Mouse (Mus musculus): Measurements from ENCODE around the gene Supt6.

Supt6 gene

DNA sequence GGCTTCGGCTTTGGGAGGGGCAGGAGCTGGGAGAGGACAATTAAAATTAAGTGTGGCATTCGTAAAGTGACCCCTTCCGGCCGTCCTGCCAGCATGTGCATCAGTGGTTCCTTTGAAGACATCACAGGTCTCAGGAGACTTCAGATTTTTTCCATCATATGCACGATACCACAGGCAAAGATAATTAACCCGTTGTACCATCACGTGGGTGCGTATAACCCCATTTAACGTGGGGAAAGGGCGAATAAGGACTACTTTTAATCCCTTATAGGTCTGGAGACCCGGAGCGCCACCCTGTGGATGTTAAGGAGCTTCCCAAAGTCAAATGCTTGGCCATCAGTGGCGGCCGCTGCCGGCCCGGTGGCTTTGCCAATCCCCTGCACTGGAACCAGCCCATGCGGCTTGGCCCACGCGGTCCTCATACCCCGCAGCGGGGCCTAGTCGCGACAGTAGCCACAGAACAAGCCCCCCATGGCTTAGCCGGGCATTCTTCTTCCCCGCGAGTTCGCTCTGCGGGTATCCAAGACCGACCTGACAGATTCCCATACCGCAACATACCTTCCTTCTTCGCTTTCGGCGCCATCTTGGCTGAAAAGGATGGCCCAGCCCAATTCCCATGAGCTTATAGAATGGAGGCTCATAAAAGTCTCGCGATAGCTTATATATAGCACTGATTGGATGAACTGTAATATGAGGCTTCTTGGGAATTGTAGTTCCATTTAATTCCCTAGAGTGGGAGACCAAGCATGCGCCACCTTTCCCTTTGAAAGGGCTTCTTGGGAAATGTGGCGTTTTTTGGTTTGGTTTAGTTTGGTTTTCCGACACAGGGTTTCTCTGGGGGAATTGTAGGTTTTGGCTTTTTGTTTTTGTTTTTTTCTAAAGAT is 62.6 kb downstream of the Supt6 start, which contains the start of gene Rpl23a:
Rpl23a (minus strand) TSS at position 624 of the 884 bp plus-strand sequence.
- peak; percentile 91 for DNase-seq (ENCODE audit: extremely low spot score)

GRCm38 (mm10) chr11:78182450-78182849 is 63.3 kb downstream of the Supt6 start:
- DNase-seq (ENCODE audit: extremely low spot score): no peak

DNA sequence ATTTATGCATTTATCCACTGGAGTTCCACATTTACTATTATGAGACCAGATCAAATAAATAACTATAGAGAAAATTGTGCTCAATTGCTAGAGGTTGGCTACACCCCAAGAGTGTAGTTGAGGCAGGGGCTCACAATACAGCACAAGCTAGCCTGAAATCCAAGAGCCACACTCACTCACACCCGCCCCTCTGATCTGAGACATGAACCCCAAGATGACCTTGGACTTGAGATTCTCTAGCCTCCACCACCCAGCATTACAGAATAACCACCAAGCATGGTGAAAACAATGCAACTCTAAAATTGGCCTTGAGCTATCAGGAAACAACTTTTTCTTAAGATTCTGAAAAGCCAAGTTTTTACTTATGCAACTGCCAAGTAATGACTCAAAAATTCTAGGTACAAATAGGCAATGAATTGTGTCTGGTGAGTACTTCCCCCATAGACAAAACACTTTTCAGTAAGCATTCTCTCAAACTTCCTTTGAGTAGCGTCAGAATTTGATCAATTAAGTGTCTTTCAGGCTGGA is 63.9 kb downstream of the Supt6 start:
- DNase-seq (ENCODE audit: extremely low spot score): no peak

DNA sequence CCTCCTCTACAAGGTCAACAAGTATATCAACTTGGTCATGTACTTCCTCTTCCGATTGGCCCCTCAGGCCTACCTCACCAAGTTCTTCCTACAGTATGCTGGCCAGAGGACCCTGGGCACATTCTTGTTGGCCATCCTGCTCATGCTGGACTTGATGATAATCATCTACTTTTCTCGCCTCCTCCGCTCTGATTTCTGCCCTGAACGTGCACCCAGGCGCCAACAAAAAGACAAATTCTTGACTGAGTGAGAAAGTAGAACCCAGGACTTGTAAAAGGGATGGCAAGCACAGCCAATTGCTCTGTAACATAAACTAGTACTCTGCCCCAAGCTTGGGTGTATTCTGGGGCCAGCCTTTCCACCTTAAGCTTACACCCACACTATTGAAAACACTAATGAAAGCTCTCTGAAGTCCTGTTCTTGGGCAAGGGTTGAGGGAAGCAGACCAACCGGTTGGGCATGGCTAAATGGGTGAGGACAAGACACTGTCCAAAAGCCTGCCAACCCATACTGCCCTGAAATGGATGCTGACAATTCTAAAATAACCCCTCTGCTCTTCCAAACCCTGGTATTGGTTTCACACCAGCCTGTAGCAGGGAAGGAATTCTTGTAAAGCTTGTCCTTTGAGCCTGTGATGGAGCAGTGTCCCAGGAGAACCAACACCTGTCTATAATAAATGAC is 65.6 kb downstream of the Supt6 start:
- DNase-seq (ENCODE audit: extremely low spot score): no peak

GRCm38 (mm10) chr11:78179438-78179999 is 66.3 kb downstream of the Supt6 start:
- DNase-seq (ENCODE audit: extremely low spot score): peak; percentile 61

DNA sequence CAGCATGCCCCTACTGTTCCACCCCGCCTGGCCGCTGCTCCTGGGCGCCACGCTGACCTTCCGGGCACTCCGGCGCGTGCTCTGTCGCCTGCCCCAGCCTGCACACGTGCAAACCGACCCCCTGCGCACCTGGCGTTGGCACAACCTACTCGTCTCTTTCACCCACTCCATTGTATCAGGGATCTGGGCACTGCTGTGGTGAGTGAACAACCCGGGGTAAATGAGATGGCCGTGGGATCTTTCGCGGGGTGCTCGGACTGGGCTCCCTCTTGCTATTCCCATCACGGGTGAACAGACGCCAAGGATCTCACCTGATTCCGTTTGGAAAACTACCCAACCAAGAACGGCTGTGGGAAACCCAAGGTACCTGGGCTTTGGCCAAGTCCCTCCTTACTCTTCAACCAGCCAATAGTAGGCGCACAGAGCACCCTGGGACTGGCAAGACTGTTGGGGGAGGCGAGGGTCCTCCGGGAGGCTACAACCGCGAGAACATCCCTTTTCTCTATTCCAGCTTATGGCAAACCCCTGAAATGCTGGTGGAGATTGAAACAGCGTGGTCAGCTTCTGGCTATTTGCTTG is 66.8 kb downstream of the Supt6 start:
- peak; percentile 72 for DNase-seq (ENCODE audit: extremely low spot score)

GRCm38 (mm10) chr11:78177903-78178858 is 67.6 kb downstream of the Supt6 start:
- DNase-seq (ENCODE audit: extremely low spot score): peak; percentile 97

GRCm38 (mm10) chr11:78177437-78177836 is 68.3 kb downstream of the Supt6 start:
- no peak for DNase-seq (ENCODE audit: extremely low spot score)

GRCm38 (mm10) chr11:78176905-78177331 is 68.9 kb downstream of the Supt6 start:
- DNase-seq (ENCODE audit: extremely low spot score): no peak

- peak; percentile 93 for DNase-seq (ENCODE audit: extremely low spot score)
Measured at GRCm38 (mm10) chr11:78176402-78176862, 69.4 kb downstream of the Supt6 start, which contains the start of the genes Nek8 and Tlcd1. Gene Nek8 (minus strand): TSS chr11:78176675. Gene Tlcd1 (plus strand): TSS chr11:78176711.

DNA sequence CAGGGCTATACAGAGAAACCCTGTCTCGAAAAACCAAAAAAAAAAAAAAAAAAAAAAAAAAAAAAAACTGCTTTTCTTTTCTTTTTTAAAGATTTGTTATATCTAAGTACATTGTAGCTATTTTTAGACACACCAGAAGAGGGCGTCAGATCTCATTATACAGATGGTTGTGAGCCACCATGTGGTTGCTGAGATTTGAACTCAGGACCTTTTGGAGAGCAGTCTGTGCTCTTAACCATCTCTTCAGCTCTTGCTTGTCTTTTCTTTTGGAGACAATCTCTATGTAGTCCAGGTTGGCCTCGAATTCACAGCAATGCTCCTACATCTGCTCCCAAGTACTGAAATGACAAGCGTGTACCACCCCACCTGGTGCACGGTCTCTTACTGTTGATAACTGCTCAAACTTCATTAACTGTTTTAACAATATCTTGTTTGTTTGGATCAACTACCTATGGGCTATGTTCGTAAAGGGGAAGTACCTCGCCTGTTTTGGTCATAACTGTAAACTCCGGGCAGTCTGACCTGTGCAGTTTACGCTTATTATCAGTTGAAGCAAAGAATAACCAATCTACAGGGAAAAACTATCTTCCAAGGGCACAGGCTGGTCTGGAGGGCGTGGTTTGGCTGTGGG is 69.9 kb downstream of the Supt6 start:
- no peak for DNase-seq (ENCODE audit: extremely low spot score)

DNA sequence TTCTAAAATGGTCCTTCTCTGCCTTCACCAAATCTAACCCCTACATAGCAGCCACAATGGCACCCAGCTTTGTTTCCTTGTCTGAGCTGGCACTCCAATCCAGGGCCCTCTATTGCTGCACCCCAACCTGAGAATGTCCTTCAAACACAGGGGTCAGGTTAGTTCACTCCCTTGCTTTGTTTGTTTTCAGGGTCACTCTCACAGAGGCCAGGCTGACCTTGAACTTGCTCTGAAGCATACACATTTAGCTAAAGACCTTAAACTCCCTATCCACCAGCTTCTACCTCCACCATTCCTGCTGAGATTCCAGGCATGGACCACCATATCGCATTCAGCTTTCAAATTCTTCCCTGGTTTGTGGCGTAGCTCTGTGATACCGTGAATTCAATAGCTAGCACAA is 71.3 kb downstream of the Supt6 start:
- DNase-seq (ENCODE audit: extremely low spot score): no peak

DNA sequence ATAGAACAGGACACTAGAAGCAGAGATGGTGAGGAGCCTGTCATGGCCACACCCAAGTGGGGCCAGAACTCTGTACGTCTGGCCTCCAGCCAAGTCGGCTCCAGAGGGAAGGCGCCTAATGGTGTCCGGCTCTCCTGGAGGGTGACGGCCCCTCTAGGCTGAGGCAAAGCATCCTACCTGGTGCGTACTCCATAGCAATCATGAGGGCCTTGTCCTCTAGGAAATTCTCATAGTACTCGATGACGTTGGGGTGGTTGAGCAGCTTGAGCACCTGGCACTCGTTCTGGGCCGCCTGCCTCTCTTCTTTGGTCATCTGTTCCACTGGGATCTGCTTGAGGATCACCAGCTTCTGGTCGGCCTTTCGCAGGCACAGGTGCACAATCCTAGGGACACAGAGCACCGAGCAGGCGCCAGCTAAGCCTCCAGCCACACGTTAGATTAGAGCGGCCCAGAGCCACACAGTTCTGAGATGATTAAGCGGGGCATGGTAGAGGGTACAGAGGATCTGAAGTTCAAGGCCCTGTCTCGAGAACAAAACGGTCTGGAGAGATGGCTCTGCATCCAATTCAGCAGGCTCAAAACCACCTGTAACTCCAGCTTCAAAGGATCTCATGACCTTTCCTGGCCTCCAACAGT is 72.9 kb downstream of the Supt6 start:
- DNase-seq (ENCODE audit: extremely low spot score): no peak

DNA sequence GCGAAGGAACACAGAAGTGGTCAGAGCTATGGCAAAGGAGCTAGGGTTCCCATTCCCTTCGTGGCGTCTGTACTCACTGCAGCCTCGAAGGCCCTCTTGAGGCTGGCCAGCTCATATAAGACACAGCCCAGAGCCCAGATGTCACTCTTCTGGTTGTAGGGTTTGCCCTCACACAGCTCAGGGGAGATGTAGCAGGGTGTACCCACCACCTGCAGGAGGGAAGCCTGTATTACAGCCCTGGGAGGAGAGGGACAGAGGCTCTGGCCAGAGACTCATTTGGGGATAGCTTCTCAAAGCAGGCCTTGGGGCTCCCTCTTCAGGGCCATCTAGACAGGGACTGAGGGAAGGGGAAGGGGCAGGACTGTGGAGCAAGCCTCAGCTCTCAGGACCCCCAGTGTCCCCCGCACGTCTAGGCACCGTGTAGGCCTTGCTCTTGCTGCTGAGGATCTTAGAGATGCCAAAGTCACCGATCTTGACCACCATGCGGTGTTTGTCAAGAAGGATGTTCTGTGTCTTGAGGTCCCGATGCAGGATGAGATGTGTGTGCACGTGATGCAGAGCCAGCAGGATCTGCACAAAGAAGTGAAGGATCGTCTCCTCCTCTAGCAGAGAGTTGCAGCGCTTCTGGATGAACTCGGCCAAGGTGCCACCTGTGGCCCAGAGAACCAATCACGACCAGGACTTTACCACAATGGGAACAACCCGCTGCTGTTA is 73.6 kb downstream of the Supt6 start:
- DNase-seq (ENCODE audit: extremely low spot score): no peak

DNA sequence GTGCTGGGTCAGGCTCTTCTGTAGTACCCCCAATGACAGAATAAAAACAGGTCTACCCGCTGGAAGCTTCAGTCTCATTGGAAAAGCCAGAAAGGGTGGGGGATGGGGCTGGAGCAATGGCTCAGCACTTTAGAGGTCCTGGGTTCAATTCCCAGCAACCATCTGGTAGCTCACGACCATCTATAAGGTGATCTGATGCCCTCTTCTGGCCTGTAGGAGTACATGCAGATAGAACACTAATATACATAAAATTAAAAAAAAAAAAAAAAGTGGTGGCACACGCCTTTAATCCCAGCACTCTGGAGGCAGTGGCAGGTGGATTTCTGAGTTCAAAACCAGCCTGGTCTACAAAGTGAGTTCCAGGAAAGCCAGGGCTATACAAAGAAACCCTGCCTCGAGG is 74.5 kb downstream of the Supt6 start:
- DNase-seq (ENCODE audit: extremely low spot score): no peak

DNA sequence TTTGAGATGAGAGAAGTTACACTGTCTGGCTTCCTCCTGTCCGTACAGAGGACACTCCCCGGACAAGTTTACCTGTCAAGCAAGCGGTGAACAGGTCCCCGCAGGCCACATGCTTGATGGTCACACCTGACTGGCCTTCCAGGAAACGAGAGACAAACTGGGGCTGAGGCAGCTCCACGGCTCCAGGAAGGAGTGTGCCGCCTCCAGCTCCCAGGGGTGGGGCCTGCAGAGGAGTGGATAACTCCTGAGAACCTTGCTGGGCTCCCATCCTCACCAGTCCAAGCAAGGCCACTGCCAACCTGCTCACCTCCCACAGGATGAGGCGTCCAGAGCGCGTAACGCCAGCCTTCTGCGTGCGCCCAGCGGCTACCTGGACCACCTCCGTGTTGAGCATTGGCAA is 75.5 kb downstream of the Supt6 start:
- no peak for DNase-seq (ENCODE audit: extremely low spot score)

DNA sequence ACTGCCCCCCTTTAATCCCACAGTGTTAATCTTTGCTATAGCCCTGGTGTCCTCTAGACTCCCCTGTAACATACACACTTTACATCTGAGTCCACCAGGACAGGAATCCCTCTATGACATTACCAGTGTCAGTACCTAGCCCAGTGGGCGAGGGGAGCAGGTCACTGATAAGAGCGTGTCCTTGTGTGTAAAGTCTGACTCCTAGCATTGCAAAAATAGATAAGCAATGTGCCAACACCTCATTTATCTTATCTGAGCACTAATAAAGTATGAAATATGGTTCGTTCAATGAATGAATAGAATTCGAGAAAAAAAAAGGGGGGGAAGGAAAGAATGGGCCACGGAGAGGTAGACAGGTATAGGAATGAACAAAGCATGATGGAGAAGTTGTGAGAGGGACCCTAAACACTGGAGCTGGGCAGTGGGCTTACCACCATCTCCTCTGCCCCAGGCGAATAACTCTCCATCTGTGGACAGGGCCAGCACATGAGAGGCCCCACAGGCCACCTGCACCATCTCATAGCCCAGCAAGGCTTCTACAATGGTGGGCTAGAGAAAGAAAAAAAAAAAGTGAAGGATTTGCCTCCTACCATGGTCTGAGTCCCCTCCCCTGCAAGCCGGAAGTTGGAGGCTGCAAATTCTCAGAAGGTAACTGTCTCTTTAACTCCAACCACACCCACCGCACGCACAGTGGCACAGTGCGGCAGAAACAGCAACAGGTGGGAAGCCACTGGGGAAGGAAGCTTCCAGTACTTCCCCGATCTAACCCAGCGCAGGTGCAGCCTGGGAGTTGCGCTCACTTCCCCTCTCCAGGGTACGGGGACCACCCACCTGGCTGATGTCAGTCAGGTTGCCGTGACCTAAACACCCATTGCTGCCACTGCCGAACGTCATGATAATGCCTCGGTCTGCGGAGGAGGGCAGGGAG is 77.0 kb downstream of the Supt6 start:
- DNase-seq (ENCODE audit: extremely low spot score): no peak

Data from embryo, embryonic 9.5 days (tissue).